In the genomic region with DNA sequence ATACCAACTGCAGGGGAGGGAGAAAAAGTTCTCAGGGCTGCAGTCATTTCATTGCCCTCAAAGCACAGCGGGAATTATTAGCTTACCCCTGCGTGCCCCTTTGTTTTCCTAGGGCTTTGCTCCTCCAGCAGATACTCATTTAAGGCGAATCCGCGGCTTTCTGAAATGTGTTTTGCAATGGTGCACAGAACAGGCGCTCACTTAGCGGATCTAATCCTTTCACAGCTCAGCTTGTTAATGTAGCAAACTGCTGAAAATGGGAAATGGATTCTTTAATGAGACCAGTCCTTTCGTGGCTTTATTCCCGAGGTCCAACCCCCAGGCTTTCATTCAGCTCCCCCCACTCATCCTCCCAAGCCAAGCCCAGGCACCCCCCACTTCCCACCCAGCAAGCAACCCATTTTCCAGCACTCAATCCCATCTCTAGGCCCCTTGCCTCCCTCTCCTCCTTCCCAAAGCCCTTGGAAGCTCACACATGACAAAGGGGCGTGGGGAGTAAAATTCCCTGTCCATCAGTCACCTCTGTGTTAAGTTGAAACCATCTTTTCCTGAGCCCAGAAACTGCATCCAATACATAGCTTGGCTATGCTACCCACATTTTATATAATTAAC, we compare ENCODE assay signal across 9 mouse cellular contexts.
A peak's percentile ranks its signal among the peaks of the same experiment; 100 is the strongest.
DNase-seq lines count a peak whose midpoint lies in the region; ATAC-seq and TF ChIP-seq lines count a peak whose summit lies in the region.
"Had no signal": no experiment of that assay in that cellular context is flagged by ENCODE, and none has a peak within 500 bp of the region (broad histone marks: within the 10 kb centered on the region; RNA-seq: fewer than 3 reads in every experiment).

No protein-coding gene starts in this region.

- H3K4me2 ChIP-seq in forebrain, embryonic 15.5 days (replicated peaks), result no peak overlapping the region

- peaks cover 38% of the 10 kb centered on the region for H3K4me1 ChIP-seq in E14TG2a.4 (replicated peaks; ENCODE audit: low read depth, low read length)
- H3K4me1 ChIP-seq in forebrain, embryonic 15.5 days, result peaks cover 12% of the 10 kb centered on the region
- H3K4me1 ChIP-seq in midbrain, embryonic 10.5 days, result peaks cover 51% of the 10 kb centered on the region
- H3K4me1 ChIP-seq: intestine, embryonic 15.5 days had no signal

- no peak for TF ChIP-seq POLR2A in brain, embryonic 14.5 days (IDR thresholded peaks at IDR 0.05; ENCODE audit: borderline replicate concordance, extremely low read depth, insufficient read depth, insufficient read length, poor library complexity, severe bottlenecking)

- peak; percentile 81 for DNase-seq in brain, embryonic 14.5 days (ENCODE audit: low read depth)
- DNase-seq in midbrain, embryonic 10.5 days (ENCODE audit: low spot score), result peak; percentile 48
- no peak for DNase-seq in thymus, postnatal 10 days (ENCODE audit: low spot score in 2 of 2)
- no peak for DNase-seq in thymus, postnatal 4 days
- DNase-seq in frontal cortex, postnatal 10 days (ENCODE audit: low spot score in 2 of 2), result no peak
- DNase-seq: cerebellum, adult 9-11 months had no signal

- no peak overlapping the region for H3K27ac ChIP-seq in forebrain, embryonic 15.5 days (replicated peaks)
- H3K27ac ChIP-seq in midbrain, embryonic 10.5 days (replicated peaks), result peak overlapping the region; percentile 39
- H3K27ac ChIP-seq: intestine, embryonic 15.5 days had no signal

- H3K9me3 ChIP-seq in E14TG2a.4 (ENCODE audit: low read length), result peaks cover 12% of the 10 kb centered on the region; the same call in 1 of the 2 replicates
- H3K9me3 ChIP-seq in forebrain, embryonic 15.5 days, result no peaks in the 10 kb centered on the region
- no peaks in the 10 kb centered on the region; the same call in 1 of the 2 replicates for H3K9me3 ChIP-seq in midbrain, embryonic 10.5 days (replicated peaks)
- H3K9me3 ChIP-seq: intestine, embryonic 15.5 days had no signal

- peak; percentile 51; the same call in 1 of the 2 replicates for ATAC-seq in forebrain, embryonic 15.5 days (replicated peaks)
- ATAC-seq: intestine, embryonic 15.5 days had no signal

- H3K4me3 ChIP-seq in E14TG2a.4 (replicated peaks; ENCODE audit: low read length), result peak overlapping the region; percentile 17; the same call in 1 of the 2 replicates
- no peak overlapping the region for H3K4me3 ChIP-seq in forebrain, embryonic 15.5 days
- peak overlapping the region; percentile 37 for H3K4me3 ChIP-seq in midbrain, embryonic 10.5 days
- H3K4me3 ChIP-seq: intestine, embryonic 15.5 days had no signal

- no peaks in the 10 kb centered on the region for H3K36me3 ChIP-seq in E14TG2a.4 (ENCODE audit: insufficient read depth, low read length)
- H3K36me3 ChIP-seq in forebrain, embryonic 15.5 days, result no peaks in the 10 kb centered on the region
- H3K36me3 ChIP-seq in midbrain, embryonic 10.5 days, result no peaks in the 10 kb centered on the region
- H3K36me3 ChIP-seq: intestine, embryonic 15.5 days had no signal

- TF ChIP-seq CTCF in E14TG2a.4 (conservative IDR thresholded peaks at IDR 0.05; ENCODE audit: low read length), result no peak
- TF ChIP-seq CTCF in brain, embryonic 14.5 days (IDR thresholded peaks at IDR 0.05; ENCODE audit: borderline replicate concordance, extremely low read depth, insufficient read depth, insufficient read length), result no peak

- peaks cover 59% of the 10 kb centered on the region for H3K27me3 ChIP-seq in E14TG2a.4 (ENCODE audit: insufficient read depth, low read length)
- H3K27me3 ChIP-seq in forebrain, embryonic 15.5 days, result peaks cover 89% of the 10 kb centered on the region
- H3K27me3 ChIP-seq in midbrain, embryonic 10.5 days (ENCODE audit: low read depth, poor library complexity, severe bottlenecking), result peaks cover 99% of the 10 kb centered on the region

- under 1% methylated on average over 10 of the region's 10 CpGs for WGBS in forebrain, embryonic 15.5 days
- WGBS in midbrain, embryonic 10.5 days, result 2% methylated on average over 10 of the region's 10 CpGs

- H3K9ac ChIP-seq in forebrain, embryonic 15.5 days (replicated peaks), result no peak overlapping the region
- H3K9ac ChIP-seq: intestine, embryonic 15.5 days had no signal

Comparison
In these comparisons a context has a peak if more than half of its experiments do, and no peak if none do; other contexts are left out.
1. DNase-seq: peak in brain, embryonic 14.5 days (single experiment) and midbrain, embryonic 10.5 days (single experiment); none in thymus, postnatal 10 days (0 of 2), thymus, postnatal 4 days (single experiment) and frontal cortex, postnatal 10 days (0 of 2).